Mouse (Mus musculus): ENCODE measurements at regions not wholly inside any gene's neighbourhood (a gene's known extent, or its start where the extent isn't known, plus 50 kb on each side); places are given as distances from the start of the nearest gene placed in this dataset.

DNA sequence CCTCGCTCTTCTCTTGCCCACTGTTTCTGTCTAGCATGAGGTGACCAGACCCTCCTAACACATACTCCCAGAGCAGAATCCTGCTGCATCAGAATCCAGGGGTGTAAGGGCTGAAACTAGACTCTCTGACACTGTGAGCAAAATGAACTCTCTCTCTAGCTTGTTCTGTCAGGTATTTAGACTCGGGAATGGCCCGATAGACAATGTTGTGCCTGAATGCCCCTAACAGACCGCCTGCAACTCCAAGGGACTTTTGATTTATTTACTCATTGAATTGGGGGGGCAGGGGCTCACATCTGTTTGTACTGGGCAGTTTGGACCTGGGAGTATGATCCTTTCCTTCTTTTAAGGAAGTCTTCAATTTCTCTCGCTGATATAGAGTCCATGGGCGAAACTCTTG, 469.3 kb upstream of the Trpc7 start:
- DNase-seq = no peak

DNA sequence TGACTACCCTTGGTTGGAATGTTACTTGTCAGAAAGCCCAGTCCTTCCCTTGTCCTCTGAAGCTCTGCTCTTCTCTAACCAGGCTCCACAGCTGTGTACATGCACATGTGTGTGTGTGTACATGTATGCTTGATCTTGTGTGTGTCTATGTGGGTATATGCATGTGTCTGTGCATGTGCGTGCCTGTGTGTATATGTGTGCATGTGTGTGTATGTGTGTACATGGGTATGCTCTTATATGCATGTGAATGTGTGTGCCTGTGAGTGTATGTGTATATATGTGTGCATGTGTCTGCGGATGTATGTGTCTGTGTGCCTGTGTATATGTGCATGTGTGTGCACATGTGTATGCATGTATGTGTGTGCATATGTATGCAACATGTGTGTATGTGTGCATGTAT, 468.6 kb upstream of the Trpc7 start:
- DNase-seq = no peak

DNA sequence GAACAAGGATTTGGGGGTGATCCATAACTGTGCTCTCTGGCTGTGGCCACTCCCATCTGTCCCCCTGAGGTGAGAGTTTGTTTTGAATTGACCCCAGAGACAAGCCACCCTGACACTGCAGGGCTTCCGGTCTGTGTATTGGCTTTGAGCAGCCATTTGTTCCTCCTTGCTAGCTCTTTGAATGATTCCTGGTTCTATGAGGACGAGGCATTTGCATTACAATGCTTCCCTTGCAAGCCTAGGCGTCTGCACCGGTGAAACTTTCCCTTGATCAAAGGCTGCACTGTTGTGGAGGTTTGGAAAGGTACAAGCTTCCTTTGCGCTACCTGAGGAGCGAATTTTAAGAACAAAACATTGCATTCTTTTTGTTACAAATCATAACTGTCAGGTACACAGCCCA, 466.8 kb upstream of the Trpc7 start:
- DNase-seq = no peak

DNA sequence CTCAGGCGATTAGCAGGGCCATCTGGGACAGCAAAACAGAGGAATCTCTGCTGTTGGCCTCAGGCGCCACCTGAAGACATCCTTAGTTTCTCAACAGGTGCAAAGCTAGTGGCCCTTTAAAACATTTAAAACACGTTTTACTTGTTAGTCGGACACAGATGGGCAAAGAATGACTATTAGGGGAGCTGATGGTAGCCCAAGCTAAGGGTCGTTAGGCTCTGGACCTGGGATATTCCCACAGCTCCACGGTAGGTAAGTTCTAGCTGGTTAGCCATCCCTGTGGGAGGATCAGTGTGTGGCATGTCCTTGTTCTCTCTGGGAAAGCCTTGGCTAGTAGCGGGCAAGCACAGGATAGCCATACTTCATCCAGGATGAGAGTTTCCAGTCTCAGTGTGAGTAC, 465.5 kb upstream of the Trpc7 start:
- no peak for DNase-seq

DNA sequence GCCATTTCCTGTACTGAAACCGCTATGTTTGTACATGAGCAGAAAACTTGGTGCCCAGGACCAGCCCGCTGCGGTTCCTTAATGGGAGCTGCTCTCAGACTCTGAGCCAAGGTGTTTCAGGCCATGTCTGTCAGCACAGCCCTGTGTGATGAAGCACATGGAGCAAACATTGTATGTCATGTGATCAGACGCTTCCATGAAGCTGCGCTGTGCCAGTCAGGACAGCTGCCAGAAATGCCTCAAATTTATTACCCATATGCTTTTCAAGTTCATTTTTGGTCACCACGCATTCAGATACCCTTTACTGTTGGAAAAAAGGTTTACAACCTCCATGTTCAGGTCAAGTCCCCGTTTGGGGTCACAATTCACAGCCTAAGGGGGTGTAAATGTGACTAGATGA, 458.8 kb upstream of the Trpc7 start:
- DNase-seq = no peak

DNA sequence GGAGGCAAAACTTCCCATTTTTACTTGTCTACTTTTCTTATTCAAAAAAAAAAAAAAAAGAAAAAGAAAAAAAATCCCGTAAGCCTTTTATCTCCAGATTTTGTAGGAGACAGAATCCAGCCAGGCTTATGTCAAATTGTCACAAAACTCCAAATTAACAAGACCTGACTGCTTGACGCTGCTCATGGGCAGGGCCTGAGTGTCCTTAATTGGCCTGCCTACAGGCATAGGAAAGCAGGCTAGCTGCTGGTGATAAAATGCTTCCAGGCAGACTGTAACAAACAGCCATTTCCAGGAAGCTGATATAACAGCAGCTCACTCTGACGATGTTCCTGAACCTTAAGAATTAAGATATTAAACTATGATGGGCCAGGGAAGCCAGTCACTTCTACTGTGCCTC, 458.2 kb upstream of the Trpc7 start:
- no peak for DNase-seq

DNA sequence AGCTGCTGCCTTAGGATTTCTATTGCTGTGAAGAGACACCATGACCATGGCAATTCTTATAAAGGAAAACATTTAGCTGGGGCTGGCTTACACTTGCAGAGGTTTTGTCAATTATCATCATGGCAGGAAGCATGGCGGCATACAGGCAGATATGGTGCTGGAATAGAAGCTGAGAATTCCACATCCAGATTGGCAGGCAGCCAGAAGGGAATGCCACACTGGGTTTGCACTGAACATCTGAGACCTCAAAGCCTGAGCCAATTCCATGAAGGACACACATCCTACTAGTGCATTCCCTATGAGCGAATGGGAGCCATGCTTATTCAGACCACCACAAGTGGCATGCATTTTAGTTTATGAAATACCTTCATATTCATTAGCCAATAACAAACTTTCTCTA, 455.0 kb upstream of the Trpc7 start:
- DNase-seq = no peak

DNA sequence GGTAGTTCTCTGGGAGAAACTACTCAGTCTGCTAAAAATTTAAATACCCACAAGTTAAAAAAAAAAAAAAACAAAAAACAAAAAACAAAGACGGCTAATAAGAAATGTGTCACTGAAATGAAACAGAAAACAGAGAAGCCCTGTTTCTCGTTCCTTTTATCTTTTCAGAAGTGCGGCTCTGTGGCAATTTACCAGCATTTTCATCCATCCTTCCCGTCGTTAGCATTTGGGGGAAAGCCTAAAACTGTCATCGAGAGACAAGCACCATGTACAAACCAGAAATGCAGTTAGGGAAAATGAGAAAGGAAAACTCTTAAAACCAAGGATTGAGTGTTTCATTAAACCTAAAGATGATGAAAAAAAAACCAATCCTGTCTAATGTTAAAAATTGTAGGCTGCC, 442.9 kb upstream of the Trpc7 start:
- no peak for DNase-seq

DNA sequence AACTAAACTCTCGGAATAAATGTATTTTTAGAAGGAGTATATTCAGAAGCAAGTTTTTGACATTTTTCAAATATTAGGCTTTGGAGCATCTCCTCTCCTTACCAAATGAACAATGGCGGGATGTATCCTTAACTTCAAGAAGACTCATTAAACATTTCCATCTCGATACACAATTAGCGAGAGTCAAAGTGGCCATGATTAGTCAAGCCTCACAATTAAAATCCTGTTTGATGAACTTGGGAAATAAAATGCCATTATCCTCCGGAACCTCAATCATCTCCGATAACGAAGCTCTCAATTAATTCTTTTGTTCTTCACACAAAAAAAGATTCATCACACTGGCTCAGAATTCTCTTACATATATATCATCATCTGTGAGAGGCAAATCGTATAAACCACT, 440.8 kb upstream of the Trpc7 start:
- no peak for DNase-seq

DNA sequence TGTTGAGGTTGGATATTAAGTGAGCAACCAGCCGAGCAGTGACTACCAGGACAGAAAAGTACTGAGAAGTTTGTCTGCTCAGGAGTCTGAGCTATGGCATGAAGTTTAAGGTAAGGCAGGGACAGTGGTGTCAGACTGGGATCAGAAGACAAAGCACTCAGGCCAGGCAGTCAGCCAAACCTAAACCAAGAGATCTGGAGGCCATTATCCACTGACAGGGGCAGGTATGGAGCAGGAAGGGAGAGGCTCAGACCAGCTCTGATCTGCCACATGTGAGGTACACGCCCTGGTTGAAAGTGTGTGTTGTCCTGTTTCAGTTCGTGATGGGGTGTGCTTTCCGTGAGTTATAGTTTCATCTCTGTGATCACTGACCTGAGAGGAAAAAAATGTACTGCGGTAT, 437.2 kb upstream of the Trpc7 start:
- peak in 1 of 2 experiments; percentile 16 for DNase-seq

DNA sequence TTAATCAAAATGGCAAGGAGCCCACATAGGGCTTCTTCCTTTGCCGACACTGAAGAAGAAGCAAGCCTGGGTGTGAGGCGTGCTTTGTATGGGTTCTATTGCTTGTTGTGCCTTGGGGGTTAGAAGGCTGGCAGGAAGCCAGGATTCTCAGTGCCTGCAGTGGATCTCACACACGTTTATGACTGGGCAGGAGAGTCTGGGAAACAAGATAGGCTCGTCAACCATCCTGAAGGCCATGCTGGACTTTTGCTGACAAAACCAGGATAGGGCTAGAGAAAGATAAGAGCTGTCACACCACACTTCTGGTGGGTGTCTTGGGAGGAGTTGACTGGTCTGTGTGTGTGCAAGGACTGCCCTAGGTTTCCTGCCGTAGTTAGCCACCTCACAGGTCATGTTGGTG, 436.1 kb upstream of the Trpc7 start:
- DNase-seq = no peak

DNA sequence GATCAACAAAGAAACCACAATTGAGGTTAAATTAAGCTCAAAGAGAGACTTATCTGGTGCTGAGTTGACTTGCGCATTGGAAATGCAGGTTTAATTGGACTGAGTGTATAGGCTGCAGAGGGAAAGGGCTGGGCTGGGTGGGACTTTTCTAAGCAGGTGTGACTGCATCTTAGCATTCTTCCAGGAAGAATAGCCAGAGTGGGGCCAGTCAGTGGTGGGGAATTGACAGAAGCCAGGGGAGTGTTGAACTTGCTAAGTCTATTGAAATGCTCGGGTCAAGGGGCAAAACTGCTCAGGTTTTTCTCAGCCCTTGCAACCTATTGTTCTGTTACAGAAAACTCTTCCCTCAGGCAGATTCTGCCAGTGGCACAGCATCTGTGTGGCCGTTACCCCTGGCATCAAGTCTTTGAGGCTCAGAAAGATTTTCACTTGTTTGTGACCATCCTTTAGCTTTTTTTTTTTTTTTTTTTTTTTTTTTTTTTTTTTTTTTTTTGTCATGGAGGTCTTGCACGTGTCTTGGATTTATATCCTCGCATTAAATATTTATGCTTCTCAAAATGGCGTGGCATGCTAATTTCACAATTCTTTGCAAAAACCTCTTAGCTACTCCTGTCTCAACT, 429.6 kb upstream of the Trpc7 start:
- no peak for DNase-seq

DNA sequence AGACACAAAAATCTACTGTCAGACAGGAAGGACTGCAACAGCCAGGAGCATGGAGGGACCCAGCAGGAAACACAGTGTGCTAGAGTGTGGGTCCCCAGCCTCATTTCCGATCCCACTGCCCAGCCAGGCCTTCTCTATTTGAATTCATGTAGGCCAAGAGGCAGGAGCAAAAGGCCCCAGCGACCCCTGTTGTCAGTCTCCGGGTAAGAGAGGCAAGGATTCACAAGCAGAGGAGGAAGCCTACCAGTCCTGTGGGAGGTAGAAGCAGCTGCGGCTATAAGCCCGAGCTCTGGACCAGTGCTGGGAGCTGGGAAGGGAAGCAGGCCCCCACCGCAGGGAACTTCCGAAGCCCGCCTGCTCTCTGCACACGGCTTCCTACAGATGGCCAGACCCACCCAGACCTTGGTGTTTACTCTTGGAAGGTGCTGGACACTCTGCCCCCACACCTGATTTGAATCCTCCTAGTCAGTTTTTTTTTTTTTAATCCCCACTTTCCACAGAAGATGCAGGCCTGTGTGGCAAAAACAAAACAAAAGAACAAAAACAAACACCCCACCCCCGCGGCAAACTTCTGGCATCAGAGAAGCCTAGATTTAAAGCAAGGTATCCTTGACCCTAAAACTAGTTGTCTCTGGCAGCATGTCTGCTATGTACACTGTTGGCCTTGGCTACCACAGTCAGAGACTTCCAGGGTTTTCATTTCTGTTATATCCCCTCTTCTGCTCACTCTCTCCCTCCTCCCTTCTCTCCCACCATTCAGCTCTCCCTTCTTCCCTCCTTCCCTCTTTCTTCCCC, 420.6 kb upstream of the Trpc7 start:
- DNase-seq = no peak

DNA sequence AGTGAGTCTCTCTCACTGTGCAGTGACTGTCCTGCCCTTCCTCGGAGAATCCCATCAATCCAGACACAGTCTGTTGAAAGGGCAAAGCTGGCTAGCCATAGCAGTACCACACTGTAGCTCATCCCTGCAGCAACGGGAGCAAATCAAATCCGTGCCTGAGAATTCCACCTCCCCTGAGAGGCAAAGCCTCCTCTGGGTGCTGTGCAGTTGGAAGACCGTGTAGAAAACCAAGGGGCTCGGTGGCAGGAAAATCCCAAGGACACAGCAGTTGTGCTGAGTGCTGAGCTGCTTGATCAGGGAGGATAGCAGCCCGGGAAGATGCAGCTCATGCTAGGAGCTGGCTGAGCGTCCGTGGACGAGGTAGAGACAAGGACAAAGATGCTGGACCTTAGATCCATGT, 418.7 kb upstream of the Trpc7 start:
- no peak for DNase-seq

DNA sequence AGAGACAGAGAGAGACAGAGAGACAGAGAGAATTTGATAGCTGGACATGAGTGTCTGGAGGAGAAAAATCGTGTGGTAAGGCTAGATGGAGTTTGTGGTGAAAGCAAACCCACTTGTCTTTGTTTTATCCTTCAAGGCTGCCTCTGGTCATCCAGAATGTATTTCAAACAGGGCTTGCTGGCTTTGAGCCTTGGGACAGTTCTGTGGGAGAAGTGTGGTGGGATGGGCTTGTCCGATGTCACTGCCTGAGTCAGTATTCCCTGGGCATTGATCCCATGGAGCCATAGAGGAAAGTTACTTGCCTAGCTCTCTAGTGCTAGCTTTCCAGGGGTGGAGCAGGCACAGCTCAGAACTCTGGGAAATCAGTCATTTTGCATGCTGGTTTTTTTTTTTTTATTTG, 417.9 kb upstream of the Trpc7 start:
- no peak for DNase-seq

DNA sequence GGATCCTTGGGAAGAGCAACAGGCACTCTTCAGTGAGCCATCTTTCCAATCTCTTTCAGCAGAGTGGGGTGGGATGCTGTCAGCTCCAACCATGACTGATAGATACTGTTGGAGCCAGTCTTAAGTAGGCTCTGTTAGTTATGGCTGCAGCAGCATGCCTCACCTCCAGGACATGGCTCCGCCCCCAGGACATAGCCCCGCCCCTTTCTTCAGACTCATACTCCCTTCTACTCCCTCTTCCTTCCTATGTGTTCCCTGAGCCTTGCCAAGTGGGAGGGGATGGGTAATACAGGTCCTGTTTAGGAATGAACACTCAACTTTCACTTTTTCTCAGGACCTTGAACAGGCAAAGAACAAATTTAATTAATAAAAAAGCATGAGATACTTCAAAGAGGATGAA, 415.4 kb upstream of the Trpc7 start:
- no peak for DNase-seq

DNA sequence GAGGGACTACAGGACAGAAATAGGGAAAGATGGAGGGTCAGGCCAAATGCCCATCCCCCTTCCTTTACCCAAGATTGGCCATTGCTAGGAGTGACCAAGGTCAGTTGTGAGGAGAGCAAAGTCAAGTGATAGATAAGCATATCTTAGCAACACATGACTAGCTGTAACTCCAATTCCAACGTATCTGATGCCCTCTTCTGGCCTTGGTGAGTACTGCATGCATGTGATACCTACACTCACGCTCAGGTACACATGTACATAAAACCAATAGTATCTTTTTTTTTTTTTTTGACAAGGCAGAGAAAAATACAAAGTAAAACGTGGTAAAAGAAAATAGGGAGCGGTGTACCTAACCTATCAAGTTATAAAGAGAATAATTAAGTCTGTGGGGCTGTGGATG, 413.8 kb upstream of the Trpc7 start:
- DNase-seq = peak; percentile 3 to 11

DNA sequence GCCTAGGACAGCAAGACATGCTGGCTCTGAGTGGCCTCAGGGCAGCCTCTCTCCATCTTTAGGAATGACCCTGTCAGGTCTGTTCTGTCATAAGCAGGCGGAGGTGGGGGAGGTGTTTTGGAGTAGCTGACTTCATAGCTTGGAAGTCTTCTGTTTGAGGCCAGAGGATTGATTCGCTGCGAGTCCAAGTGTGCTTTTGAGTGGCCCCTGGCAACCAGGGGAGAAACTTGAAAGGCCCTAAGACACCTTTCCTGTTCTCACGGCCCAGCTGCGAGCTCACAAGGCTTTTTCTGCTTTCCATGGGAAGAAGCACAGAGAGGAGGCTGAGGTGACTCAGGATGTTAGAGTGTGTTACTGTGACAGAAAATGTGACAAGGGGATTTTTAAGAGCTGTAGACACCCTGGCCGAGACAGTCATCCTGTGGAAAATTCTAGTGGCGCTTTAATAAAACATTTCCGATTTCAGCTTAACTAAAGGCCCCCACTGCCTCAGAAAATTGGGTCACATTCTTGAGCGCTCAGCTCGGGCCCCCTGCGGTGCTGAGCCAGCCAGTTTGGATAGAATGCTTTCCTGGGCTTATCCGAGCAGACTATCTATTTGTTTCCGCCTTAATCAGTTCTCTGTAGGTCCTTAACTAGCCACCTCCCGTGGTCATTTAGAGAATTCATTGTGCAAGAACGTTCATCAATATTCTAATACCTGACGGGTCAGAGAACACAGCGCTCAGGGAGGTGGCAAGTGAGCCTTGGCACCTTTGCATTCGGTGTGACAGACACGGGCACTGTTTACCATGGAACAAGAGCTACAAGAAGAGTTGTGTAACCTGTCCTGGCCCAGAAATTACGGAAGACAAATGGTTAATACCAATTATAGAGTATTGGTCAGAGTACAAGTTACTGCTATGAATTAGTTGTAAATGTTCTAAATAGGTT, 412.4 kb upstream of the Trpc7 start:
- DNase-seq = no peak

DNA sequence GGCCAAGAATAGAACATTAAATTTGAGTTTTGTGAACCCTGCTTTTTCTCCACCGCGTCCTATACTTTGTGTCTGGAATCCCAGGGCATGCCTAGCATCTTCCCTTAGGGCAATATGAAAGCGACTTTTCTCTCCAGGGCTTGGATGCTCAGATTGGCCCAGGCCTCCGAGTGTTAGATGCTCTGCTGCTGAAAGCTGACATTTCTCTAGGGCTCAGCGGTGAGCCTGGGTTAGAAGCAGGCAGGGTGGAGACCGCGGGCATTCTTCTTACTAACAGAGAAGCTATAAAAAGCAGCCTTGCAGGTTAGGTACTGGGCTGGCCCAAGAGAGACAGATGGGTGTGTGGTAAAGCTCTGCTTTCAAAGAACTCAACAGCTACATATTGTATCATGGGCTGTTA, 409.8 kb upstream of the Trpc7 start:
- no peak for DNase-seq

DNA sequence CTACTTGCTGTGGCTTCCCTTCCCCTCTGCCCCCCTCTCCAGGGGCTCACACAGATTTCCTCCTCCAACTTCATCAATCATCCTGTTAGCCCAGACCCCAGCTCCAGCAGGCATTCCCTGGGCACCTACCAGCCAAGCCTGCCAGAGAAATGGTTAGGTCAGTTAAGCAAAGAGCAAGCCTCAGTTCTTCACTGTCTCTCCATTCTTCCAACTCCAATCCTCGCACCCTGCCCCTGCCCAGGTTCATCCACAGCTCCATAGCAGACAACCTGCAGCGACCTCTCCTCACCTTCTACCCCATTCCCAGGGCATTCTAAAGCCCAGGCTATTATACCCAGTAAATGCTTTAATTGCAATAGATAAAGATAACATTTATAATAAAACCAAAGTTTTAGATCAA, 408.0 kb upstream of the Trpc7 start:
- DNase-seq = no peak

DNA sequence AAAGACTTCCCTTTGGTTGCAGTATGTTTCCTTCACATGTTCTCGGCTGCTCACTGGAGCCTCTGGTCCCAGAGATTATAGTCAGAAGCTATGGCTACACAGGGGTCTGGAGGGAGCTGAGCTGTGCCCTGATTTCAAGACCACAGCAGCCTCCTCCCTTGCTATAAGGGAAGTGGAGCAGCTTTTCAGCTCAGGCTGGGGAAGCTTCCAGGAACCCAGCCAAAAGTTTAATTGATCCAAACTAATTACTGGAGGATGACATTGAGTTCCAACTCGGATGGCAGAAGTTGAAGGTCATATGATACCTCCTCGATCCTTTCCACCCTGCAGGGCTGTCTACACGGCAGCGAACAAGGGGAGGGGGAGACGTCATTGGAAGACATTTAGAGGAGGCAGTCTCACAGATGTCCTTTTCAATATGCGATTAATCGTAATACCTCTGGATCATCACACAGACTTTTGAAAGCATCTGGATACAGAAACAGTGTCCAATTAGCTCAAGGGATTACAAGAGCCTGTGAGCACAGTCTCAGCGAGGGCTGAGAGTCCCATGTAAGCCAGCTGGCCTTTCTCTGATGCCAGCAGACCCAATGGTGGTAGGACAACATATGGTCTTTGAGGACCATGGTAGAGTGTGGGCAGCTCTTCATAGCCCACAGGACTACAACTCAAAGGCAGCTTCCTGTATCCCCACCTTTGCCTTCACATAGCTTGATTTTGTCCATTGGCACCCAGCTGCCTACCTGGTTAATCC, 396.1 kb upstream of the Trpc7 start:
- DNase-seq = no peak

DNA sequence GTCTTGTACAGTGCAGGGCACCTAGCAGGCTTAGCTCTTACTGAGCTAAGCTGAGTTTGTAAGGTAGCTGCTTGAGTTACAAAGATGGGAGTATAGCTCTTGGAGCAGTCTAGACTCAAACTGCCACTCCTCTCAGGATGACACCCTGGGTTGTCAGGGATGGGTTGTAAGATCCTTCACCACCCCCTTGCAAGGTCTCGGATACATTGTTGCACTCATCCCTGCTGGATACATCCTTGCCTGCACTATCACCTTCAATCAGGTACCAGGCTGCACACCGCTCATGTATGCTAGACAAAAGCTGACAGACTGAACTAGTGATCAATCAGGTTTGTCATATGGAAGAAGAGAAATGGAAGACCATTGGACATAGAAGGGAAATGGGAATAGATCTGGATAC, 390.4 kb upstream of the Trpc7 start:
- DNase-seq = no peak

DNA sequence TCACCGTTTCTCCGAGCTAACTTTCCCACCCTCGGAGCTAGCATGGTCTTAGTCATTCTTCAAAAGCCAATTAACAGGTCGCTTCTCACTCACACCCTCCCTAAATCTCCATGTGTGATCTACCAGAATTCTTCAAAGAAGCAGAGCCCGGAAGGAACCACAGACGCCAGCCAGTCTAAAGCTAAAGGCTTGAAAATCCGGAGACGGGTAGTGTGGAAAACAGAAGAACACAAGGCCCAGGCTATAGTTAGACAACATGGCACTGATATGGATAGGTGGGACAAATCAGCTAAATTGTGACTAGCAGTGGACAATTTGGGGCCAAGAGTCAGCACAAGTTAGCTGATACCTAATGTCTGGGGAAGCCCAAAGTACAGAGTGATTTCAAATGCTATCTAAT, 387.0 kb upstream of the Trpc7 start:
- DNase-seq = no peak

All from kidney, adult 8-10 months (tissue).